Mouse (Mus musculus) adrenal gland, adult 8-10 months (tissue): ENCODE data around the gene Ggt5. TPM values are rescaled to one million over a fixed set of nuclear protein-coding genes. Genes with fewer than 3 reads are reported as not detected.

Experiments used
- DNase-seq: peaks from one replicate; pipeline ENCODE4 v3.0.0; 2022
- total RNA-seq, 4 experiments: library from RNA; stranded (reverse); gene quantifications; 2 replicates each; pipeline ENCODE4 v1.2.4; 2022

Ggt5 gene
- total RNA-seq, 4 experiments from 2014 or later: 4.2 to 9.6 (median 5.7) TPM

GRCm38 (mm10) chr10:75657165-75657564 is 68.0 kb downstream of the Ggt5 start:
- no peak for DNase-seq

- no peak for DNase-seq
These were observed 68.6 kb downstream of the Ggt5 start for GRCm38 (mm10) chr10:75657772-75658171.

- DNase-seq: no peak
These were observed 72.2 kb downstream of the Ggt5 start for GRCm38 (mm10) chr10:75661381-75661780.

- no peak for DNase-seq
These were observed 72.7 kb downstream of the Ggt5 start for GRCm38 (mm10) chr10:75661876-75662275.

- DNase-seq: no peak
These were observed 73.4 kb downstream of the Ggt5 start for GRCm38 (mm10) chr10:75662575-75662974.

GRCm38 (mm10) chr10:75664673-75665270 is 75.6 kb downstream of the Ggt5 start:
- DNase-seq: no peak

- no peak for DNase-seq
These were observed 77.4 kb downstream of the Ggt5 start for GRCm38 (mm10) chr10:75666451-75667030.

Other genes starting within 250 kb of the Ggt5 start
- 1 to 10 TPM in 3 of 4 experiments, under 1 TPM in 1; 0.65 to 1.9 (median 1.4) TPM for gene Upb1, start 188.2 kb upstream of the Ggt5 start, total RNA-seq
- gene Snrpd3, start 71.8 kb upstream of the Ggt5 start, total RNA-seq: 10 to 100 TPM; 82.7 to 88.0 (median 86.2) TPM
- 10 to 100 TPM; 20.3 to 23.9 (median 23.2) TPM for gene Gucd1, start 71.4 kb upstream of the Ggt5 start, total RNA-seq
- under 1 TPM; 0.19 to 0.37 (median 0.26) TPM for gene Lrrc75b, start 29.0 kb upstream of the Ggt5 start, total RNA-seq
- gene Ggt1, start 27.7 kb upstream of the Ggt5 start, total RNA-seq: under 1 TPM in 2 of 4 experiments, not detected in 2; 0.40 to 0.42 TPM
- 10 to 100 TPM in 2 of 4 experiments, 1 to 10 TPM in 2; 9.4 to 15.1 (median 11.5) TPM for gene Susd2, start 54.7 kb downstream of the Ggt5 start, total RNA-seq
- gene Cabin1, start 175.0 kb downstream of the Ggt5 start, total RNA-seq: 10 to 100 TPM; 35.7 to 69.0 (median 43.8) TPM
- 100 to 1,000 TPM in 2 of 4 experiments, 10 to 100 TPM in 2; 85.8 to 143 (median 110) TPM for gene Ddt, start 184.1 kb downstream of the Ggt5 start, total RNA-seq
- not detected for gene Gm20441, start 191.6 kb downstream of the Ggt5 start, total RNA-seq
- 10 to 100 TPM; 28.7 to 37.8 (median 34.4) TPM for gene Gstt3, start 192.1 kb downstream of the Ggt5 start, total RNA-seq
- 10 to 100 TPM; 49.4 to 80.4 (median 66.3) TPM for gene Gstt1, start 209.2 kb downstream of the Ggt5 start, total RNA-seq
- not detected for gene Gstt4, start 233.2 kb downstream of the Ggt5 start, total RNA-seq
- 10 to 100 TPM; 25.4 to 67.6 (median 45.9) TPM for gene Gstt2, start 248.1 kb downstream of the Ggt5 start, total RNA-seq